Mouse (Mus musculus): ENCODE measurements around the gene Tyrobp. TPM values are rescaled to one million over a fixed set of nuclear protein-coding genes. Genes with fewer than 3 reads are reported as not detected.

The Tyrobp gene
- total and polyA plus RNA-seq, 2 experiments from 2014 or later = 37.3 to 56.1 TPM

- WGBS = 54% methylated on average over 4 of the region's 4 CpGs
- no peaks in the 10 kb centered on the region for H3K27me3 ChIP-seq (ENCODE audit: insufficient read depth, low read length)
- no peaks in the 10 kb centered on the region for H3K36me3 ChIP-seq (ENCODE audit: insufficient read depth, low read length)
- ATAC-seq = no peak
- no peaks in the 10 kb centered on the region for H3K4me1 ChIP-seq (ENCODE audit: insufficient read depth, low read length)
- no peak overlapping the region for H3K27ac ChIP-seq
- DNase-seq (ENCODE audit: low spot score) = no peak
- no peak overlapping the region for H3K9ac ChIP-seq (replicated peaks; ENCODE audit: low read length)
- H3K4me3 ChIP-seq (ENCODE audit: low read length) = no peak overlapping the region
- H3K9me3 ChIP-seq (ENCODE audit: low read length) = no peaks in the 10 kb centered on the region
- TF ChIP-seq CTCF (IDR thresholded peaks at IDR 0.05; ENCODE audit: low read depth) = no peak
- H3K4me2 ChIP-seq (ENCODE audit: low read depth, low read length) = no peak overlapping the region
Observed at GRCm38 (mm10) chr7:30412735-30413147, 819 bp upstream of the Tyrobp start.

GRCm38 (mm10) chr7:30417856-30418255, 4.3 kb downstream of the Tyrobp start:
- Histone ChIP-seq H3K9ac (replicated peaks; ENCODE audit: low read length) (no peak overlapping the region), H3K4me2 (ENCODE audit: low read depth, low read length) (no peak overlapping the region), H3K36me3 (ENCODE audit: insufficient read depth, low read length) (no peaks in the 10 kb centered on the region), H3K27ac (no peak overlapping the region), H3K4me3 (ENCODE audit: low read length) (no peak overlapping the region), H3K4me1 (ENCODE audit: insufficient read depth, low read length) (peaks cover 5% of the 10 kb centered on the region; the same call in 1 of the 2 replicates), H3K9me3 (ENCODE audit: low read length) (no peaks in the 10 kb centered on the region), H3K27me3 (ENCODE audit: insufficient read depth, low read length) (no peaks in the 10 kb centered on the region)
- no peak for ATAC-seq
- DNase-seq (ENCODE audit: low spot score) = no peak
- WGBS = 82% methylated on average over 9 of the region's 9 CpGs
- no peak for TF ChIP-seq CTCF (IDR thresholded peaks at IDR 0.05; ENCODE audit: low read depth)

- Histone ChIP-seq H3K9ac (replicated peaks; ENCODE audit: low read length) (no peak within 1 kb of the TSS), H3K36me3 (ENCODE audit: insufficient read depth, low read length) (no peaks in the 10 kb centered on the region), H3K4me3 (ENCODE audit: low read length) (no peak within 1 kb of the TSS), H3K9me3 (ENCODE audit: low read length) (no peaks in the 10 kb centered on the region), H3K27me3 (ENCODE audit: insufficient read depth, low read length) (no peaks in the 10 kb centered on the region), H3K4me1 (ENCODE audit: insufficient read depth, low read length) (peaks cover 5% of the 10 kb centered on the region; the same call in 1 of the 2 replicates), H3K4me2 (ENCODE audit: low read depth, low read length) (no peak within 1 kb of the TSS), H3K27ac (no peak within 1 kb of the TSS)
- 74% methylated on average over 10 of the region's 10 CpGs for WGBS
- no peak for TF ChIP-seq CTCF (IDR thresholded peaks at IDR 0.05; ENCODE audit: low read depth)
- no peak for DNase-seq (ENCODE audit: low spot score)
- ATAC-seq = no peak
Observed at GRCm38 (mm10) chr7:30419561-30420499, 6.3 kb downstream of the Tyrobp start, which contains the start of gene Hcst. TSS of gene Hcst (minus strand) at chr7:30419854.

- ATAC-seq = no peak
- no peak for DNase-seq (ENCODE audit: low spot score)
- Histone ChIP-seq H3K36me3 (ENCODE audit: insufficient read depth, low read length) (no peaks in the 10 kb centered on the region; the same call in 1 of the 2 replicates), H3K9me3 (ENCODE audit: low read length) (no peaks in the 10 kb centered on the region), H3K27ac (no peak overlapping the region), H3K4me3 (ENCODE audit: low read length) (no peak overlapping the region), H3K4me2 (ENCODE audit: low read depth, low read length) (no peak overlapping the region), H3K4me1 (ENCODE audit: insufficient read depth, low read length) (peaks cover 5% of the 10 kb centered on the region; the same call in 1 of the 2 replicates), H3K27me3 (ENCODE audit: insufficient read depth, low read length) (no peaks in the 10 kb centered on the region), H3K9ac (replicated peaks; ENCODE audit: low read length) (no peak overlapping the region)
- 88% methylated on average over 3 of the region's 3 CpGs for WGBS
- no peak for TF ChIP-seq CTCF (IDR thresholded peaks at IDR 0.05; ENCODE audit: low read depth)
Observed at GRCm38 (mm10) chr7:30420673-30421072, 7.1 kb downstream of the Tyrobp start.

- H3K27ac ChIP-seq = peak within 1 kb of the TSS; percentile 54; the same call in 1 of the 2 replicates
- peak within 1 kb of the TSS; percentile 57 for H3K9ac ChIP-seq (replicated peaks; ENCODE audit: low read length)
- no peaks in the 10 kb centered on the region; the same call in 1 of the 2 replicates for H3K36me3 ChIP-seq (ENCODE audit: insufficient read depth, low read length)
- ATAC-seq (no peak), DNase-seq (ENCODE audit: low spot score) (peak; percentile 47)
- H3K4me1 ChIP-seq (ENCODE audit: insufficient read depth, low read length) = peaks cover 5% of the 10 kb centered on the region; the same call in 1 of the 2 replicates
- peak within 1 kb of the TSS; percentile 78 for H3K4me2 ChIP-seq (ENCODE audit: low read depth, low read length)
- peak within 1 kb of the TSS; percentile 46 for H3K4me3 ChIP-seq (ENCODE audit: low read length)
- WGBS = 10% methylated on average over 31 of the region's 31 CpGs
- no peaks in the 10 kb centered on the region for H3K9me3 ChIP-seq (ENCODE audit: low read length)
- no peaks in the 10 kb centered on the region for H3K27me3 ChIP-seq (ENCODE audit: insufficient read depth, low read length)
- TF ChIP-seq CTCF (IDR thresholded peaks at IDR 0.05; ENCODE audit: low read depth) = no peak
Observed at GRCm38 (mm10) chr7:30421175-30421889, 7.8 kb downstream of the Tyrobp start, which contains the start of gene Nfkbid. TSS of gene Nfkbid (plus strand) at chr7:30421732.

GRCm38 (mm10) chr7:30421890-30422435, 8.4 kb downstream of the Tyrobp start:
- ATAC-seq = peak; percentile 89
- H3K27me3 ChIP-seq (ENCODE audit: insufficient read depth, low read length) = no peaks in the 10 kb centered on the region
- DNase-seq (ENCODE audit: low spot score) = peak; percentile 96
- peak overlapping the region; percentile 46 for H3K4me3 ChIP-seq (ENCODE audit: low read length)
- peaks cover 5% of the 10 kb centered on the region; the same call in 1 of the 2 replicates for H3K4me1 ChIP-seq (ENCODE audit: insufficient read depth, low read length)
- peak overlapping the region; percentile 57 for H3K9ac ChIP-seq (replicated peaks; ENCODE audit: low read length)
- no peaks in the 10 kb centered on the region; the same call in 1 of the 2 replicates for H3K36me3 ChIP-seq (ENCODE audit: insufficient read depth, low read length)
- peak overlapping the region; percentile 78 for H3K4me2 ChIP-seq (ENCODE audit: low read depth, low read length)
- H3K9me3 ChIP-seq (ENCODE audit: low read length) = no peaks in the 10 kb centered on the region
- under 1% methylated on average over 45 of the region's 45 CpGs for WGBS
- peak overlapping the region; percentile 54; the same call in 1 of the 2 replicates for H3K27ac ChIP-seq
- no peak for TF ChIP-seq CTCF (IDR thresholded peaks at IDR 0.05; ENCODE audit: low read depth)
